Mouse (Mus musculus): Measurements from ENCODE around the gene Olfr829. TPM values are rescaled to one million over a fixed set of nuclear protein-coding genes. Genes with fewer than 3 reads are reported as not detected.
"Not testable (repeated sequence)": the region's sequence is repeated elsewhere in the genome, so short reads cannot be mapped to it uniquely, and the experiment has no call there.

The Olfr829 gene
- polyA plus RNA-seq (2012; ENCODE audit: insufficient read depth, insufficient read length, low replicate concordance, missing spikeins) = not detected in 2 replicates

DNA sequence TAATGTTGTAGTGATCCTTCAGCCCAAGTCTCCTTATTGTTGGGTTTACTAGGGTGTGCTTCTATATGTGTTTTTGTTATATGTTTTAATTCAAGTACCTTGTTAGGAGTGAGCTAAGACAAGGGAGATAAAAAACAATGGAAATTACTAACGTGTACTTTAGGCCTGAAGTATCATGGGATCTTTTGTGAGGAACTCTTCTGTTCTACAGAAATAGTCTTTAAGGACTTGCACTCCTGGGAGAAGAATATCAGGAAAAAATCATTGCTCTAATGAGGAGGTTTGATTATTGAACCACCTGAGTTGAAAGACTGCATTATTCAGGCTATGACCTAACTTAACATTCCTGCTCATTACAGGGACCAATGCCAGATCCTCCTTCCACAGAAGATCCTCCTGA is at the start of gene Olfr829:
TSS of gene Olfr829 (plus strand) at position 301 of the 400 bp plus-strand sequence.
- Histone ChIP-seq H3K27ac (ENCODE audit: insufficient read depth, low read depth, low read length) (no peak within 1 kb of the TSS), H3K4me3 (ENCODE audit: insufficient read depth, low read depth, low read length) (no peak within 1 kb of the TSS), H3K4me1 (ENCODE audit: control insufficient read depth, insufficient read depth, low read length) (no peaks in the 10 kb centered on the region)
- TF ChIP-seq POLR2A (IDR thresholded peaks at IDR 0.05; ENCODE audit: insufficient read depth, low read depth, low read length) = no peak
- TF ChIP-seq CTCF (IDR thresholded peaks at IDR 0.05; ENCODE audit: insufficient read depth, low read depth, low read length) = no peak
- WGBS = 59% methylated on average over 1 of the region's 1 CpGs

DNA sequence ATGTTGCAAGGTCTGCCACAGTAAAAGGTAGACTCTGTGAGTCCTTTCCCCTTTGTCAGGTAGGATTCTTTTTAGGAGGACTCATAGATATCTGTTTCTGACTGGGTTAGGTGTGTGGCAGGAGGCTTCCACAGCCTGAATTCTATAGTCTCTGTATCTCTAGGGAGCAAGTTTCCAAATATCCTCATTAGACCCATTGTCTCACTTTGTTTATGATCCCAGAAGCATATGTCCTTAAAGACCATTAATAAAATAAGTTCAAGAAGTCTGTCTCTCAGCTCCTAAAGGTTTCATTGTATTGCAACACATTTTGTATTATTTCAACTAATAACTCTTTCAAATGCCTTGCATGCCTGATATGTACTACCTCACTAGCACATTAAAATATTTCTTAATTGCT is 35.3 kb upstream of the Olfr829 start, which contains the start of gene Olfr828:
TSS of gene Olfr828 (minus strand) at position 101 of the 400 bp plus-strand sequence.
- H3K4me3 ChIP-seq (ENCODE audit: insufficient read depth, low read depth, low read length) = no peak within 1 kb of the TSS
- H3K4me1 ChIP-seq (ENCODE audit: control insufficient read depth, insufficient read depth, low read length) = no peaks in the 10 kb centered on the region
- no peak within 1 kb of the TSS for H3K27ac ChIP-seq (ENCODE audit: insufficient read depth, low read depth, low read length)
- TF ChIP-seq POLR2A (IDR thresholded peaks at IDR 0.05; ENCODE audit: insufficient read depth, low read depth, low read length) = no peak
- no peak for TF ChIP-seq CTCF (IDR thresholded peaks at IDR 0.05; ENCODE audit: insufficient read depth, low read depth, low read length)

DNA sequence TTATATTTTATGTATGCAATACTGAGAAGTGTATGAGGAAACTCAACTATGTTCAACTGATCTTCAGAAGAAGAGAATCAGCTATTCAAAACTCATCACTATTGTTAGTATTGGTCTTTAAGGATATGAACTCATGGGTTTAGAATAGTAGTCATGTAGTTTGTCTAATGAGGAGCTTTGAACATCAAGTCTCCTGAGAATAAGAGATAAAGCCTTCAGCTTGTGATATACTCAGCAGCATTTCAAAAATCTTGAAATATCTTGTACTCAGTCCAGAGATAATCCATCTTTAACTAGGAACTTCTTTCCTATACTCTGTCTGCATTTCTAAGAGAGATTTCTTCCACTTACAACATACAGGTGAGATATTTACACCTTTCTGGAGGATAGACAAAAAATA is 19.7 kb downstream of the Olfr829 start, which contains the start of gene Olfr830:
TSS of gene Olfr830 (plus strand) at position 301 of the 400 bp plus-strand sequence.
- Histone ChIP-seq H3K27ac (ENCODE audit: insufficient read depth, low read depth, low read length) (no peak within 1 kb of the TSS), H3K4me1 (ENCODE audit: control insufficient read depth, insufficient read depth, low read length) (no peaks in the 10 kb centered on the region), H3K4me3 (ENCODE audit: insufficient read depth, low read depth, low read length) (no peak within 1 kb of the TSS)
- TF ChIP-seq POLR2A (IDR thresholded peaks at IDR 0.05; ENCODE audit: insufficient read depth, low read depth, low read length) = no peak
- TF ChIP-seq CTCF (IDR thresholded peaks at IDR 0.05; ENCODE audit: insufficient read depth, low read depth, low read length) = no peak

DNA sequence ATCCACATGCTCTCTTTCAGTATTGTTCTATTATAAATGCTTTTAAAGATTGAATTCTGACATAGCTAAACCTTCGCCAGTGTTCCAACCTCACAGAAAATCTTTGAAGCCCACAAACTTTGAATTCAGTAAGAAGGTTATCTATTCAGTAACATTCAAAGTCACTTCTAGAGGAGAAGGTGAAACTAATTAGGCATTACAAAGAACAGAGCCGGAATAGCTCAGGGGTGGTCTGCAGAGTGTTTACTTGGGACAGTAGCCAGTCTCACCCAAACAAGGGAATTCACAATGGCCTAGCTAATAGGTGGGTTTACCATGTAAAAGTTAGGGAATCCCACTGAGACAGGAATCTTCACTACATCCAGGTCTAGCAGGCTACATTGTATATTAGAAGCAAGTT is 53.0 kb downstream of the Olfr829 start:
- H3K27ac ChIP-seq (ENCODE audit: insufficient read depth, low read depth, low read length); H3K4me1 ChIP-seq (ENCODE audit: control insufficient read depth, insufficient read depth, low read length); H3K4me3 ChIP-seq (ENCODE audit: insufficient read depth, low read depth, low read length): not testable (repeated sequence)
- WGBS = 63% methylated on average over 2 of the region's 2 CpGs

Other genes starting within 250 kb of the Olfr829 start
- not detected in 2 replicates for gene Muc16, start 180.4 kb upstream of the Olfr829 start, polyA plus RNA-seq (2012; ENCODE audit: insufficient read depth, insufficient read length, low replicate concordance, missing spikeins)
- gene Olfr24, start 90.9 kb upstream of the Olfr829 start, polyA plus RNA-seq (2012; ENCODE audit: insufficient read depth, insufficient read length, low replicate concordance, missing spikeins) = not detected in 2 replicates
- gene Olfr828, start 35.4 kb upstream of the Olfr829 start, polyA plus RNA-seq (2012; ENCODE audit: insufficient read depth, insufficient read length, low replicate concordance, missing spikeins) = not detected in 2 replicates
- not detected in 2 replicates for gene Olfr830, start 19.8 kb downstream of the Olfr829 start, polyA plus RNA-seq (2012; ENCODE audit: insufficient read depth, insufficient read length, low replicate concordance, missing spikeins)
- not detected in 2 replicates for gene Olfr832, start 82.2 kb downstream of the Olfr829 start, polyA plus RNA-seq (2012; ENCODE audit: insufficient read depth, insufficient read length, low replicate concordance, missing spikeins)
- not detected in 2 replicates for gene Olfr834, start 133.1 kb downstream of the Olfr829 start, polyA plus RNA-seq (2012; ENCODE audit: insufficient read depth, insufficient read length, low replicate concordance, missing spikeins)
- not detected in 2 replicates for gene Olfr835, start 177.8 kb downstream of the Olfr829 start, polyA plus RNA-seq (2012; ENCODE audit: insufficient read depth, insufficient read length, low replicate concordance, missing spikeins)

Data from olfactory bulb, adult 2 months (tissue).